Mouse (Mus musculus) erythroblast, embryonic 14.5 days (primary cell): ENCODE measurements around the gene Srp54c.

Experiments
- GATA1 ChIP-seq: IDR thresholded peaks from 2 replicates; pipeline ENCODE4 v1.6.1; 2012; ENCODE audit warnings: low read length, inconsistent platforms, mixed read lengths
- TAL1 ChIP-seq: IDR thresholded peaks from 3 replicates; pipeline ENCODE4 v1.6.1; 2012; ENCODE audit warnings: low read length, inconsistent platforms, mixed read lengths

- TF ChIP-seq GATA1 (no peak), TAL1 (no peak)
Observed at GRCm38 (mm10) chr12:55299336-55299735, 69.4 kb downstream of the Srp54c start, which contains the start of gene 1110008L16Rik.
